ENCODE assay signal across 9 mouse cellular contexts in the genomic region with DNA sequence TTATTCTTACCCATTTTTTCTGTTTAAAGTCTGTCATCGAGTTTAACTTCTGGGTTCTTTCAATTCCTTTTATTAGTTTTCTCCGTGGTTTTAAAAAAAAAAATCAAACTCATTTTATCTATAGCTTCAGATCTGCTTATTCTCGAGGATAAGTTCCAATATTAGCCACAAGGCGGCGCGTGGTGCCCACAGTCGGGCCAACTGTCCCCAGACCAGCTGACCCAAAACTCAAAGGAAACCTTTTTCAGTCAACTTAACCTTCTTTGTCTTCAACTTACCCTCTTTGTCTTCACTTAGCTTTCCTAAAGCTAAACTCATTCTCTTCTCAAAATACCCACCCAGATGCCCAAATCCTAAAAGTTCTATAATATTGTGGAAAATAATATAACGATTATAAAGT. TPM values are rescaled to one million over a fixed set of nuclear protein-coding genes. Genes with fewer than 3 reads are reported as not detected.
DNase-seq lines count a peak whose midpoint lies in the region; ATAC-seq lines count a peak whose summit lies in the region.
"Had no signal": no experiment of that assay in that cellular context is flagged by ENCODE, and none has a peak within 500 bp of the region (broad histone marks: within the 10 kb centered on the region; RNA-seq: fewer than 3 reads in every experiment).

No protein-coding gene starts in this region.

- no peak overlapping the region for H3K4me3 ChIP-seq in neural tube, embryonic 11.5 days (ENCODE audit: low read depth, low read length)
- H3K4me3 ChIP-seq: hindbrain, embryonic 15.5 days had no signal

- no peaks in the 10 kb centered on the region for H3K27me3 ChIP-seq in neural tube, embryonic 11.5 days (ENCODE audit: control insufficient read depth, insufficient read depth, low read length)
- H3K27me3 ChIP-seq: hindbrain, embryonic 15.5 days had no signal

- H3K4me1 ChIP-seq in neural tube, embryonic 11.5 days (ENCODE audit: control insufficient read depth, insufficient read depth, low read length), result no peaks in the 10 kb centered on the region

- H3K4me2 ChIP-seq in neural tube, embryonic 11.5 days (ENCODE audit: low read depth), result no peak overlapping the region
- H3K4me2 ChIP-seq: hindbrain, embryonic 15.5 days had no signal

- 14% methylated on average over 8 of the region's 8 CpGs for WGBS in neural tube, embryonic 11.5 days

- ATAC-seq in activated CD4-positive, CD25-positive, alpha-beta regulatory T cell, adult 4 months, result peak; percentile 40
- peak; percentile 82 for ATAC-seq in common myeloid progenitor, adult 5-6 weeks (replicated peaks; ENCODE audit: low read depth, poor library complexity, severe bottlenecking)
- no peak; the same call in 1 of the 2 replicates for ATAC-seq in neural tube, embryonic 11.5 days (ENCODE audit: insufficient read depth, low FRiP score, low TSS enrichment)
- no peak for ATAC-seq in erythroblast, adult 5-6 weeks (replicated peaks; ENCODE audit: low FRiP score, poor library complexity, severe bottlenecking)

- peak; percentile 46 for DNase-seq in right cerebral cortex, adult 18-20 months
- DNase-seq in right cerebral cortex, postnatal 25 days, result no peak
- DNase-seq in heart, postnatal 4 days, result peak; percentile 83
- DNase-seq in left cerebral cortex, postnatal 25 days (ENCODE audit: low spot score in 2 of 2), result peak; percentile 71 to 72
- peak; percentile 57 for DNase-seq in neural tube, embryonic 11.5 days (ENCODE audit: low spot score)

- intact Hi-C loops in left cerebral cortex, postnatal 25 days (cut with DNase I), result loop anchor here (2.0 to 10.0 kb wide), 2 partner anchors 130 to 282 kb away; no protein-coding TSS in a partner anchor

- H3K36me3 ChIP-seq in neural tube, embryonic 11.5 days (ENCODE audit: control insufficient read depth, insufficient read depth, low read length), result no peaks in the 10 kb centered on the region
- H3K36me3 ChIP-seq: hindbrain, embryonic 15.5 days had no signal

- no peak overlapping the region for H3K9ac ChIP-seq in neural tube, embryonic 11.5 days (ENCODE audit: low read length)
- H3K9ac ChIP-seq: hindbrain, embryonic 15.5 days had no signal

- no peak overlapping the region for H3K27ac ChIP-seq in neural tube, embryonic 11.5 days (ENCODE audit: low read depth, low read length)
- H3K27ac ChIP-seq: hindbrain, embryonic 15.5 days had no signal

- H3K9me3 ChIP-seq in neural tube, embryonic 11.5 days (ENCODE audit: control insufficient read depth, low read length), result no peaks in the 10 kb centered on the region
- H3K9me3 ChIP-seq: hindbrain, embryonic 15.5 days had no signal

RNA-seq across cellular contexts. Expression of a gene that starts 8.6 kb away (rescaled TPM):
- not detected for polyA plus RNA-seq in activated CD4-positive, CD25-positive, alpha-beta regulatory T cell, adult 4 months (2017; shearing (Covaris generic))
- total RNA-seq in common myeloid progenitor, adult 5-6 weeks (2017), result 0.73 TPM in 1 of 2 replicates, not detected in the other
- not detected for total RNA-seq in heart, postnatal 4 days (2021)
- total RNA-seq in left cerebral cortex, postnatal 25 days (2021), result 1 to 10 TPM; 2.8 to 4.4 TPM
- polyA plus RNA-seq in neural tube, embryonic 11.5 days (2014; fragmentation: Nextera tagmentation; extraction: Ambion mirVana), result 0.41 and 0.58 TPM in 2 replicates
- total RNA-seq in erythroblast, adult 5-6 weeks (2015; ENCODE audit: low replicate concordance), result 0.42 TPM in 1 of 2 replicates, not detected in the other
- 0.28 TPM in 1 of 2 replicates, not detected in the other for total RNA-seq in erythroblast, adult 5-6 weeks (2017; ENCODE audit: low replicate concordance)

RNA-seq across cellular contexts. Expression of a gene that starts 30.9 kb away (rescaled TPM):
- polyA plus RNA-seq in activated CD4-positive, CD25-positive, alpha-beta regulatory T cell, adult 4 months (2017; shearing (Covaris generic)), result not detected
- 0.29 and 1.2 TPM in 2 replicates for total RNA-seq in common myeloid progenitor, adult 5-6 weeks (2017)
- total RNA-seq in heart, postnatal 4 days (2021), result not detected
- total RNA-seq in left cerebral cortex, postnatal 25 days (2021), result under 1 TPM in 1 of 2 experiments, not detected in 1; 0.16 TPM
- 0.28 TPM in 1 of 2 replicates, not detected in the other for polyA plus RNA-seq in neural tube, embryonic 11.5 days (2014; fragmentation: Nextera tagmentation; extraction: Ambion mirVana)
- total RNA-seq in erythroblast, adult 5-6 weeks (2015; ENCODE audit: low replicate concordance), result 2.7 TPM in 1 of 2 replicates, not detected in the other
- total RNA-seq in erythroblast, adult 5-6 weeks (2017; ENCODE audit: low replicate concordance), result 0.51 TPM in 1 of 2 replicates, not detected in the other
- polyA plus RNA-seq: hindbrain, embryonic 15.5 days had no signal

RNA-seq across cellular contexts. Expression of a gene that starts 39.6 kb away (rescaled TPM):
- not detected for polyA plus RNA-seq in activated CD4-positive, CD25-positive, alpha-beta regulatory T cell, adult 4 months (2017; shearing (Covaris generic))
- total RNA-seq in common myeloid progenitor, adult 5-6 weeks (2017), result 1.4 TPM in 1 of 2 replicates, not detected in the other
- total RNA-seq in heart, postnatal 4 days (2021), result under 1 TPM; 0.43 to 0.57 TPM
- 100 to 1,000 TPM; 309 to 348 TPM for total RNA-seq in left cerebral cortex, postnatal 25 days (2021)
- polyA plus RNA-seq in neural tube, embryonic 11.5 days (2014; fragmentation: Nextera tagmentation; extraction: Ambion mirVana), result 433 and 470 TPM in 2 replicates
- total RNA-seq in erythroblast, adult 5-6 weeks (2015; ENCODE audit: low replicate concordance), result 0.77 TPM in 1 of 2 replicates, not detected in the other
- total RNA-seq in erythroblast, adult 5-6 weeks (2017; ENCODE audit: low replicate concordance), result 1.4 TPM in 1 of 2 replicates, not detected in the other

RNA-seq across cellular contexts. Expression of a gene that starts 57.9 kb away (rescaled TPM):
- 10 to 100 TPM in 1 of 2 experiments, 1 to 10 TPM in 1; 9.7 to 24.1 TPM for polyA plus RNA-seq in activated CD4-positive, CD25-positive, alpha-beta regulatory T cell, adult 4 months (2017; shearing (Covaris generic))
- total RNA-seq in common myeloid progenitor, adult 5-6 weeks (2017), result 20.0 and 26.3 TPM in 2 replicates
- 10 to 100 TPM; 23.1 to 26.9 TPM for total RNA-seq in heart, postnatal 4 days (2021)
- total RNA-seq in left cerebral cortex, postnatal 25 days (2021), result 10 to 100 TPM; 23.0 to 25.4 TPM
- 43.2 and 48.8 TPM in 2 replicates for polyA plus RNA-seq in neural tube, embryonic 11.5 days (2014; fragmentation: Nextera tagmentation; extraction: Ambion mirVana)
- total RNA-seq in erythroblast, adult 5-6 weeks (2015; ENCODE audit: low replicate concordance), result 6.3 and 7.7 TPM in 2 replicates
- total RNA-seq in erythroblast, adult 5-6 weeks (2017; ENCODE audit: low replicate concordance), result 4.0 and 7.2 TPM in 2 replicates

Comparison
In these comparisons a context has a peak if more than half of its experiments do, and no peak if none do; other contexts are left out.
1. ATAC-seq: peak in activated CD4-positive, CD25-positive, alpha-beta regulatory T cell, adult 4 months (single experiment) and common myeloid progenitor, adult 5-6 weeks (single experiment); none in neural tube, embryonic 11.5 days (single experiment) and erythroblast, adult 5-6 weeks (single experiment).
2. RNA of a gene that starts 39.6 kb away (total RNA-seq): 309 to 348 TPM in left cerebral cortex, postnatal 25 days; 0.77 to 1.4 TPM in erythroblast, adult 5-6 weeks, 0.43 to 0.57 TPM in heart, postnatal 4 days and 1.4 TPM in common myeloid progenitor, adult 5-6 weeks; every median in the first group is over 100 times any median in the second.